Mouse (Mus musculus) monocyte, adult 5-6 weeks (primary cell): ENCODE measurements around the gene Esrp2. TPM values are rescaled to one million over a fixed set of nuclear protein-coding genes. Genes with fewer than 3 reads are reported as not detected.

Source experiments
- ATAC-seq: fragments of 153-309, 156-312 bp; replicated peaks from 2 replicates; pipeline ENCODE4 v1.8.0; 2017; ENCODE audit warnings: mild to moderate bottlenecking; ENCODE audit not compliant: low TSS enrichment, insufficient number of reproducible peaks, severe bottlenecking, poor library complexity, low FRiP score
- total RNA-seq: library from RNA; stranded (forward); fragments of 200-1000, 200-491, 200-594 nt; gene quantifications from 3 replicates; pipeline ENCODE4 v1.2.3, GENCODE M21; 2017

The Esrp2 gene
- total RNA-seq, 1 experiment from 2014 or later = not detected

GRCm38 (mm10) chr8:106129997-106130396 lies 6.8 kb downstream of the Esrp2 start:
- ATAC-seq = no peak

- no peak for ATAC-seq
Observed at GRCm38 (mm10) chr8:106129232-106129930, 7.4 kb downstream of the Esrp2 start.

- ATAC-seq = no peak
Observed at GRCm38 (mm10) chr8:106127882-106128410, 8.8 kb downstream of the Esrp2 start.

GRCm38 (mm10) chr8:106127054-106127453 lies 9.7 kb downstream of the Esrp2 start:
- no peak for ATAC-seq

GRCm38 (mm10) chr8:106126055-106126454 lies 10.7 kb downstream of the Esrp2 start:
- no peak for ATAC-seq

- no peak for ATAC-seq
Observed at GRCm38 (mm10) chr8:106123443-106123842, 13.3 kb downstream of the Esrp2 start.

GRCm38 (mm10) chr8:106115897-106116296 lies 20.9 kb downstream of the Esrp2 start:
- 0 out of 2 replicates have a peak, but pooled peaks have one; percentile 43 for ATAC-seq

GRCm38 (mm10) chr8:106112514-106112913 lies 24.3 kb downstream of the Esrp2 start:
- no peak for ATAC-seq

GRCm38 (mm10) chr8:106112041-106112440 lies 24.7 kb downstream of the Esrp2 start:
- no peak for ATAC-seq

GRCm38 (mm10) chr8:106108729-106109128 lies 28.0 kb downstream of the Esrp2 start:
- ATAC-seq = no peak

GRCm38 (mm10) chr8:106108080-106108479 lies 28.7 kb downstream of the Esrp2 start:
- peak; percentile 50; the same call in 1 of the 2 replicates for ATAC-seq

GRCm38 (mm10) chr8:106106193-106106592 lies 30.6 kb downstream of the Esrp2 start:
- no peak for ATAC-seq

GRCm38 (mm10) chr8:106103888-106104287 lies 32.9 kb downstream of the Esrp2 start:
- no peak for ATAC-seq

GRCm38 (mm10) chr8:106102321-106102720 lies 34.5 kb downstream of the Esrp2 start:
- ATAC-seq = no peak

Other genes starting within 250 kb of the Esrp2 start
- gene Nrn1l, start 243.4 kb downstream of the Esrp2 start, total RNA-seq = 3.6 TPM in 1 of 3 replicates, not detected in the others
- 11.4 to 15.3 TPM (median 11.6 TPM) in 3 replicates for gene Pskh1, start 236.5 kb downstream of the Esrp2 start, total RNA-seq
- gene Ctrl, start 203.1 kb downstream of the Esrp2 start, total RNA-seq = not detected in 3 replicates
- gene Psmb10, start 198.5 kb downstream of the Esrp2 start, total RNA-seq = 98.5 to 154 TPM (median 99.0 TPM) in 3 replicates
- not detected in 3 replicates for gene Lcat, start 193.6 kb downstream of the Esrp2 start, total RNA-seq
- 2.7 to 13.5 TPM (median 8.1 TPM) in 3 replicates for gene Slc12a4, start 170.9 kb downstream of the Esrp2 start, total RNA-seq
- gene Dpep3, start 157.5 kb downstream of the Esrp2 start, total RNA-seq = 0.96 to 1.7 TPM (median 0.97 TPM) in 3 replicates
- 4.4 to 16.1 TPM (median 14.3 TPM) in 3 replicates for gene Dus2, start 145.6 kb downstream of the Esrp2 start, total RNA-seq
- 1.2 to 2.1 TPM (median 1.3 TPM) in 3 replicates for gene Dpep2nb, start 131.0 kb downstream of the Esrp2 start, total RNA-seq
- 25.7 to 34.8 TPM (median 33.9 TPM) in 3 replicates for gene Ddx28, start 125.1 kb downstream of the Esrp2 start, total RNA-seq
- 69.7 to 114 TPM (median 95.6 TPM) in 3 replicates for gene Nfatc3, start 78.1 kb downstream of the Esrp2 start, total RNA-seq
- 7.7 to 8.6 TPM (median 8.2 TPM) in 3 replicates for gene Pla2g15, start 13.4 kb upstream of the Esrp2 start, total RNA-seq
- 11.1 to 13.3 TPM (median 13.1 TPM) in 3 replicates for gene Slc7a6, start 31.9 kb upstream of the Esrp2 start, total RNA-seq
- 65.9 to 77.4 TPM (median 66.8 TPM) in 3 replicates for gene Slc7a6os, start 74.0 kb upstream of the Esrp2 start, total RNA-seq
- 9.3 to 14.4 TPM (median 10.9 TPM) in 3 replicates for gene Prmt7, start 74.0 kb upstream of the Esrp2 start, total RNA-seq
- 0.48 to 1.1 TPM in 2 of 3 replicates, not detected in the other for gene Smpd3, start 201.0 kb upstream of the Esrp2 start, total RNA-seq